Mouse (Mus musculus): ENCODE measurements around the gene Cbr1.

- TF ChIP-seq POLR2A (IDR thresholded peaks at IDR 0.05; ENCODE audit: control insufficient read depth, extremely low read depth, insufficient read depth, low read length, poor library complexity): no peak
- no peak for TF ChIP-seq CTCF (IDR thresholded peaks at IDR 0.05; ENCODE audit: borderline replicate concordance, control insufficient read depth, extremely low read depth, insufficient read depth, low read length, poor library complexity)
These were observed 27.2 kb upstream of the Cbr1 start for GRCm38 (mm10) chr16:93578346-93579005.

All from thymus, adult 2 months (tissue).